Comparison of ENCODE assay signal across 26 mouse cellular contexts in genomic region chr11:35369964-35370363, GRCm38 (mm10).
DNase-seq lines count a peak whose midpoint lies in the region; ATAC-seq lines count a peak whose summit lies in the region.
"Had no signal": no experiment of that assay in that cellular context is flagged by ENCODE, and none has a peak within 500 bp of the region (broad histone marks: within the 10 kb centered on the region; RNA-seq: fewer than 3 reads in every experiment).

No protein-coding gene starts in this region.

- H3K4me1 ChIP-seq in heart, embryonic 12.5 days (replicated peaks) = peaks cover 20% of the 10 kb centered on the region
- H3K4me1 ChIP-seq in heart, embryonic 10.5 days = peaks cover 41% of the 10 kb centered on the region
- H3K4me1 ChIP-seq in limb, embryonic 11.5 days (ENCODE audit: control insufficient read depth, insufficient read depth, low read length) = peaks cover 25% of the 10 kb centered on the region
- H3K4me1 ChIP-seq: liver, embryonic 12.5 days had no signal

- peak; percentile 33 to 53 for DNase-seq in heart, adult 18-20 months
- peak; percentile 18 for DNase-seq in left cerebral cortex, postnatal 4 days
- no peak for DNase-seq in left cerebral cortex, postnatal 10 days (ENCODE audit: extremely low spot score in 1 of 2, low spot score in 2 of 2)
- no peak for DNase-seq in heart, embryonic 10.5 days (ENCODE audit: low spot score)
- no peak for DNase-seq in limb, embryonic 11.5 days (ENCODE audit: low spot score)
- no peak for DNase-seq in kidney, adult 18-20 months
- no peak for DNase-seq in embryo, embryonic 10.5 days (ENCODE audit: low spot score)
- DNase-seq: adrenal gland, adult 2 months; cerebellum, adult 8-10 months; gastrocnemius, postnatal 14 days; kidney, adult 2 months; kidney, postnatal 36 days; layer of hippocampus, postnatal 36 days; liver, postnatal 0 days; lung, postnatal 36 days; right cerebral cortex, postnatal 4 days had no signal

- H3K4me2 ChIP-seq in heart, embryonic 12.5 days = no peak overlapping the region
- no peak overlapping the region for H3K4me2 ChIP-seq in limb, embryonic 11.5 days (ENCODE audit: low read depth, severe bottlenecking)
- H3K4me2 ChIP-seq: forebrain, embryonic 12.5 days; hindbrain, embryonic 14.5 days; liver, embryonic 12.5 days; midbrain, embryonic 11.5 days; neural tube, embryonic 13.5 days had no signal

- 38% methylated on average over 7 of the region's 7 CpGs for whole genome bisulfite sequencing in heart, embryonic 12.5 days
- 26% methylated on average over 7 of the region's 7 CpGs for WGBS in heart, embryonic 10.5 days
- 13% methylated on average over 7 of the region's 7 CpGs for WGBS in limb, embryonic 11.5 days

- no peak overlapping the region for H3K27ac ChIP-seq in heart, embryonic 12.5 days (ENCODE audit: poor library complexity, severe bottlenecking)
- peak overlapping the region; percentile 42; the same call in 1 of the 2 replicates for H3K27ac ChIP-seq in heart, embryonic 10.5 days
- 0 out of 2 replicates have a peak overlapping the region, but pooled peaks have one; percentile 12 for H3K27ac ChIP-seq in limb, embryonic 11.5 days (replicated peaks; ENCODE audit: low read depth, low read length)
- H3K27ac ChIP-seq: forebrain, embryonic 12.5 days; hindbrain, embryonic 14.5 days; liver, embryonic 12.5 days; neural tube, embryonic 13.5 days had no signal

- intact Hi-C loops in left cerebral cortex, postnatal 4 days (cut with DNase I) = no loop called here
- intact Hi-C loops in left cerebral cortex, postnatal 10 days (cut with DNase I) = no loop called here

- H3K9ac ChIP-seq in heart, embryonic 12.5 days = no peak overlapping the region
- no peak overlapping the region for H3K9ac ChIP-seq in limb, embryonic 11.5 days (ENCODE audit: low read length)
- H3K9ac ChIP-seq: forebrain, embryonic 12.5 days; hindbrain, embryonic 14.5 days; liver, embryonic 12.5 days; liver, postnatal 0 days; neural tube, embryonic 13.5 days had no signal

- H3K4me3 ChIP-seq in heart, embryonic 12.5 days = no peak overlapping the region
- no peak overlapping the region for H3K4me3 ChIP-seq in heart, embryonic 10.5 days
- no peak overlapping the region for H3K4me3 ChIP-seq in limb, embryonic 11.5 days (ENCODE audit: low read depth, low read length)
- H3K4me3 ChIP-seq: erythroblast, embryonic 14.5 days; forebrain, embryonic 12.5 days; liver, embryonic 12.5 days; neural tube, embryonic 13.5 days had no signal

- H3K27me3 ChIP-seq in heart, embryonic 12.5 days (replicated peaks) = no peaks in the 10 kb centered on the region
- no peaks in the 10 kb centered on the region for H3K27me3 ChIP-seq in heart, embryonic 10.5 days (ENCODE audit: insufficient read depth, poor library complexity, severe bottlenecking)
- no peaks in the 10 kb centered on the region for H3K27me3 ChIP-seq in limb, embryonic 11.5 days (ENCODE audit: control insufficient read depth, insufficient read depth, low read length)

- no peak for ATAC-seq in heart, embryonic 12.5 days (ENCODE audit: insufficient number of reproducible peaks, low FRiP score)
- ATAC-seq in limb, embryonic 11.5 days (ENCODE audit: insufficient number of reproducible peaks, low FRiP score, low TSS enrichment, low read depth) = no peak
- ATAC-seq: activated CD4-positive, CD25-positive, alpha-beta regulatory T cell, adult 4 months; CD4-positive, CD25-positive, alpha-beta regulatory T cell, adult 4 months; inflammation-experienced regulatory T-cells, adult 6 months; liver, embryonic 12.5 days; liver, postnatal 0 days had no signal

- peaks cover 7% of the 10 kb centered on the region for H3K9me3 ChIP-seq in heart, embryonic 12.5 days (replicated peaks)
- no peaks in the 10 kb centered on the region for H3K9me3 ChIP-seq in heart, embryonic 10.5 days
- H3K9me3 ChIP-seq in limb, embryonic 11.5 days (ENCODE audit: control insufficient read depth, low read length) = peaks cover 6% of the 10 kb centered on the region; the same call in 1 of the 2 replicates

- 0 out of 2 replicates have a peak, but pooled peaks cover 2% of the 10 kb centered on the region for H3K36me3 ChIP-seq in heart, embryonic 12.5 days
- H3K36me3 ChIP-seq in heart, embryonic 10.5 days = 0 out of 2 replicates have a peak, but pooled peaks cover 3% of the 10 kb centered on the region
- no peaks in the 10 kb centered on the region for H3K36me3 ChIP-seq in limb, embryonic 11.5 days (ENCODE audit: control insufficient read depth, insufficient read depth, low read length)
- H3K36me3 ChIP-seq: forebrain, embryonic 12.5 days; liver, embryonic 12.5 days; neural tube, embryonic 13.5 days had no signal

Comparison
In these comparisons a context has a peak if more than half of its experiments do, and no peak if none do; other contexts are left out.
1. DNase-seq: peak in heart, adult 18-20 months (2 of 2) and left cerebral cortex, postnatal 4 days (single experiment); none in left cerebral cortex, postnatal 10 days (0 of 2), heart, embryonic 10.5 days (single experiment), limb, embryonic 11.5 days (single experiment), kidney, adult 18-20 months (single experiment) and embryo, embryonic 10.5 days (single experiment).